Mouse (Mus musculus) cerebellum, adult 11 months (tissue): Measurements from ENCODE around the gene Ephb4.

Source experiments
- DNase-seq: peaks from one replicate; pipeline ENCODE4 v3.0.0; 2022

Ephb4 gene

GRCm38 (mm10) chr5:137374521-137375080 lies 24.7 kb downstream of the Ephb4 start:
- no peak for DNase-seq

DNA sequence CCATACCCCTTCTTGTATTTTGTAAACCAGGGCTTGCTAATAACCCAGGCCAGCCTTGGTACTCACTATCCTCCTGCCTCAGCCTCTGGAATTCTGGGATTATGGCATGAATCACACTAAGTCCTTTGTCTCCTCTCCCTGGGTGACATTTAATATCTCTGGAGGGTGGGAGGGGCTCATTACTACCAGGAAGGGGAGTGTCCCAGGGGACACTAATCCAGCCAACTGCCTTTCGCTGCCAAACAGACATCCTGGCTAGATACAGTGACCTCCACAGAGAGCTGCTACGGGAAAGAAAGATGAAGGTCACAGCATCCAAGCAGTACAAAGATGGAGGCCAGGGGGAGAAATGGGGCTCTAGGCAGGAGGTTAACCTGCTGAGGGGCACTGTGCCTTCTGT lies 25.7 kb downstream of the Ephb4 start:
- DNase-seq: no peak

DNA sequence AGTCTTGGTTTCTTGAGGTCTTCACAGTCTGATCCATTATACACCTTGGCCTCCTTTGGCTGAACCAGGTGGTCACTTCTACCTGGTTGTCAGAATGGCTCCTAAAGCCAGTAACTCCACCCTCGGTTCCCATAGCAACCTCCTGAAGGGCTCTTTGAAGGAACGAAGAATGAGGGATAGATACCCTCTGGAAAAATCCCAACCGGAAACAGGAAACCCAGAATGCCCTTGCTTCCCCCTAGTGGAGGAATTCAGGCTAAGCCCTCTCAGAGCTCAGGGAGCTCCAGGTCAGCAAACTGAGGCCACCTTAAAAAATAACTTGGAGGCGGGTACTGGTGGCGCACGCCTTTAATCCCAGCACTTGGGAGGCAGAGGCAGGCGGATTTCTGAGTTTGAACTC lies 26.3 kb downstream of the Ephb4 start:
- DNase-seq: no peak

DNA sequence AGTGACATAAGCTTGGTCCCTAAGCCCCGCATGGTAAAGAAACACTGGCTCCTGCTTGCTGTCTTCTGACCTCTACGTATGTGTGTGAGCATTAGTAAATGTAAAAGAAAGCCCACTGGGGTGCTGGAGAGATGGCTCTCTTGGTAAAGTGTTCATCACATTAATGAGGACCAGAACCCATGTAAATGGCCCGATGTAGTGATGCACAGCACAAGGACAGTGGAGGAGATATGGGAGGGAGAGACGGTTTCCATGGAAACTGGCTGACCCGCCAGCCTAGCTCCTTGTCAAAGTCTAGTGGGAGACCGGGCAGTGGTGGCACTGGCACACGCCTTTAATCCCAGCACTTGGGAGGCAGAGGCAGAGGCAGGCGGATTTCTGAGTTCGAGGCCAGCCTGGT lies 26.8 kb downstream of the Ephb4 start:
- DNase-seq: no peak

DNA sequence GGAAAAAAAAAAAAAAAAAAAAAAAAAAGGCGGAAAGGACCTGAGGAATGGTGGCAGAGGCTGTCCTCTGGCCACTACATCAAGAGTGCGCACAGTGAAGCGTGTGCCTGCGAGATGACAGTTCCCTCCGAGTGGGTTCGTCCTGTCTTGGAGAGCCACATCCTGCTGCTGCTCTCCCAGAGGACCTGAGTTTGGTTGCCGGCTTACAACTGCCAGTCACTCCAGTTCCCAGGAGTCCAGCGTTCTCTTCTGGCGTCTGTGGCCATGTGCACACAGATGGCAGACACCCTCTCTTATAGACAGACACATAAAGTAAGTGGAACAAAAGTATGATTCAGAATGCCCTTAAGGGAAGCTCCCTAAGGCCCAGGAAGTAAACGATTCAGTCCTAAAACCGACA lies 27.3 kb downstream of the Ephb4 start:
- no peak for DNase-seq

- DNase-seq: no peak
Observed at GRCm38 (mm10) chr5:137377603-137378002, 27.7 kb downstream of the Ephb4 start.

DNA sequence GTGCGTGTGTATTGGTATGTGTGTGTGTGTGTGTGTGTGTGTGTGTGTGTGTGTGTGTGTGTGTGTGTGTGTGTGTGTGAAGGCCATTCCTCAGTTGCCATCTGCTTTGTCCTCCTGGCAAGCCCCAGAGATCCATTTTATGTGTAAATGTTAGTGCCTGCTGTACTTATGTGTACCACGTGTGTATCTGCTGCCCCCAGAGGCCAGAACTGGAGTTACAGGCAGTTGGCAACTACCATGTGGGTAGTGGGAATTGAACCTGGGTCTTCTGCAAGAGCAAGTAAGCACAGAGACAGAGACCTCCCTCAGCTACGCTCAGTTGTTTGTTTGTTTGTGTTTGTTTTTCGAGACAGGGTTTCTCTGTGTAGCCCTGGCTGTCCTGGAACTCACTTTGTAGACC lies 31.2 kb downstream of the Ephb4 start:
- peak; percentile 21 for DNase-seq

GRCm38 (mm10) chr5:137383441-137383840 lies 33.5 kb downstream of the Ephb4 start:
- DNase-seq: no peak

- DNase-seq: no peak
Observed at GRCm38 (mm10) chr5:137386712-137387111, 36.8 kb downstream of the Ephb4 start.

DNA sequence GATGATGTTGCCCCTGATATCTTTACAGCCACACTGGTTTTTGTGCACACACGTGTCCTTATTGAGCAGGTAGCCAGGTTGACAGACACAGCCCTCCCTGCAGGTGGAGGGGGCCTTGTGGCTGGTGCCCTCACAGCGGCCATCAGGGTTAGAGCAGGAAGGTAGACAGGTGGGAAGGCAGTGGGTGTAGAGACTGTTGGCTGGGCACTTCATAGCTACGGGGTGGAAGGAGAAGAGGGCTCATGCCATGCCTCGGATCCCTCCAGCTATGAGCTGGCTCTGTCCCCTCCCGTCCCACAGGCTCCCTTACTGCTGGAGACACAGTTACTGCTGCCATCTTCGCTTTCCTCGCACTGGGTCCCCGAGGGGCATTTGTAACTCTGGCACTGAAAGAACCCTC lies 41.7 kb downstream of the Ephb4 start:
- DNase-seq: no peak

GRCm38 (mm10) chr5:137394456-137394855 lies 44.5 kb downstream of the Ephb4 start:
- DNase-seq: no peak

DNA sequence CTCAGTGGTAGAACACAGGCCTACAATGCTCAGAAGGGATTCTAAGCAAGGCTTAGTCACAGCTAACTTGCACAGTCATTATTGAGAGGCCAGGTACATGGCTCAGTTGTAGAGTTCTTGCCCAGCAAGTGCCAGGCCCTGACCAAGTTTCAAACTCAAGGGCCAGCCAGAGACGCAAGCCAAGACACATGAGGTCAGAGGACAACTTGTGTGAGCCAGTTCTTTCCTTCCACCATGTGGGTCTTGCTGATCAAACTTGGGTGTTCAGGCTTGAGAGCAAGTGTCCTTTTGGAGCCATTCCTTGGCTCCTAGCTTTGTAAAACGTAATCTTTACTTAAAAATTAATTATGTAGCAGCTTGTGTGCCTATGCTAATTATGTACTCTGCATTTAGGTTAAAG lies 54.2 kb downstream of the Ephb4 start:
- no peak for DNase-seq

GRCm38 (mm10) chr5:137409451-137409850 lies 59.5 kb downstream of the Ephb4 start:
- DNase-seq: no peak

GRCm38 (mm10) chr5:137410066-137410465 lies 60.2 kb downstream of the Ephb4 start:
- no peak for DNase-seq

- no peak for DNase-seq
Observed at GRCm38 (mm10) chr5:137410549-137410948, 60.6 kb downstream of the Ephb4 start.

DNA sequence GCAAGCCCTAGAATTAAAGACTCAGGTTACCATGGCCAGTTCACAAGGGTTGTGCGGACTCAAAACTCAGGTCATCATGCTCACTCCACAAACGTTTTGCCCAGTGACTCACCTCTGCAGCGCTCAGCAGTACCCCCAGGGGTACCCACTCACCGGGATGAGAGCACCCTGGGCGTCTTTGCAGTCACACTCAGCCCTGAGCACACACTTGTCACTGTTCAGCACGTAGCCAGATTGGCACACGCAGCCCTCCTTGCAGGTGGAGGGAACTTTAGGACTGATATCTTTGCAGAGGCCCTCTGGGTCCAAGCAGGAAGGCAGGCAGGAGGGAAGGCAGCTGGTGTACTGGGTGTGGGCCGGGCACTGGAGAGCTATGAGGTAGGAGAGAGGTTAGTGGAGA lies 61.3 kb downstream of the Ephb4 start:
- no peak for DNase-seq

GRCm38 (mm10) chr5:137414253-137414652 lies 64.3 kb downstream of the Ephb4 start:
- no peak for DNase-seq

DNA sequence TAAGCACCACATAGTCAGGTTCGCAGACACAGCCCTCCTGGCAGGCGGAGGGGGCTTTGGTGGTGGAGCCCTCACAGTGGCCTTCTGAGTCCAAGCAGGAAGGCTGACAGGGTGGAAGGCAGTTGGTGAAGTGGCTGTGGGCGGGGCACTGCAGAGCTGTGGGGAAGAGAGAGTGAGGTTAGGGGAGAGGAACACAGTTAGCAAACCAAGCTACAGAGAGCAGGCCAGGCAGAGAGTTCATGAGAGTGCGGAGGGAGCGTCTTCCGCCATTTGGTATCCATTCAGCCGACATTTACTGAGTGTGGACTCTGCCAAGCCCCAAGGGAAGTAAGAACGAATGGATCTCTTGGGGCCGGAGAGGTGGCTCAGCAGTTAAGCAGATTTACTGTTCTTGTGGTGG lies 69.2 kb downstream of the Ephb4 start:
- no peak for DNase-seq

- no peak for DNase-seq
Observed at GRCm38 (mm10) chr5:137419841-137420240, 69.9 kb downstream of the Ephb4 start.

- no peak for DNase-seq
Observed at GRCm38 (mm10) chr5:137425648-137426047, 75.7 kb downstream of the Ephb4 start.
